24 mouse cellular contexts compared by ENCODE assay signal in genomic region chr2:131635791-131636190, GRCm38 (mm10).
DNase-seq lines count a peak whose midpoint lies in the region; TF ChIP-seq lines count a peak whose summit lies in the region.
"Had no signal": no experiment of that assay in that cellular context is flagged by ENCODE, and none has a peak within 500 bp of the region (broad histone marks: within the 10 kb centered on the region; RNA-seq: fewer than 3 reads in every experiment).

No protein-coding gene starts in this region.

- 70% methylated on average over 2 of the region's 2 CpGs for WGBS in kidney, adult 2 months

- H3K36me3 ChIP-seq in kidney, adult 2 months (ENCODE audit: control insufficient read depth, insufficient read depth, low read length), result no peaks in the 10 kb centered on the region
- H3K36me3 ChIP-seq: embryonic facial prominence, embryonic 12.5 days; embryonic facial prominence, embryonic 15.5 days; heart, embryonic 10.5 days; heart, embryonic 13.5 days had no signal

- H3K4me3 ChIP-seq in kidney, adult 2 months (ENCODE audit: insufficient read depth, low read depth, low read length), result no peak overlapping the region
- H3K4me3 ChIP-seq: embryonic facial prominence, embryonic 12.5 days; embryonic facial prominence, embryonic 15.5 days; gastrocnemius, adult 2 months; heart, embryonic 10.5 days; heart, embryonic 13.5 days had no signal

- TF ChIP-seq CTCF in kidney, adult 2 months (conservative IDR thresholded peaks at IDR 0.05; ENCODE audit: insufficient read depth, insufficient read length, low read depth, low read length), result no peak

- no peak overlapping the region for H3K27ac ChIP-seq in kidney, adult 2 months (ENCODE audit: insufficient read depth, low read depth, low read length)
- H3K27ac ChIP-seq: embryonic facial prominence, embryonic 12.5 days; embryonic facial prominence, embryonic 15.5 days; gastrocnemius, adult 2 months; heart, embryonic 10.5 days; heart, embryonic 13.5 days; hindbrain, embryonic 14.5 days; hindbrain, postnatal 0 days had no signal

- peak; percentile 13 for DNase-seq in adrenal gland, postnatal 10 days
- DNase-seq in adrenal gland, postnatal 4 days (ENCODE audit: low spot score in 2 of 2), result no peak
- peak; percentile 2 for DNase-seq in kidney, adult 2 months
- no peak for DNase-seq in kidney, postnatal 25 days
- peak; percentile 10 for DNase-seq in lung, postnatal 25 days (ENCODE audit: low spot score)
- no peak for DNase-seq in lung, postnatal 14 days
- DNase-seq: adrenal gland, adult 8-10 months; adrenal gland, postnatal 36 days; cerebellum, adult 11 months; cerebellum, adult 2 months; cerebellum, adult 9-11 months; cerebellum, postnatal 25 days; forebrain, postnatal 0 days; gastrocnemius, adult 2 months; gastrocnemius, postnatal 14 days; heart, adult 18-20 months; heart, postnatal 14 days; heart, postnatal 4 days had no signal

- H3K4me1 ChIP-seq in kidney, adult 2 months (ENCODE audit: control insufficient read depth, insufficient read depth, low read length), result no peaks in the 10 kb centered on the region
- H3K4me1 ChIP-seq: embryonic facial prominence, embryonic 12.5 days; embryonic facial prominence, embryonic 15.5 days; heart, embryonic 10.5 days; heart, embryonic 13.5 days had no signal

- H3K27me3 ChIP-seq in kidney, adult 2 months (replicated peaks; ENCODE audit: control insufficient read depth, insufficient read depth, low read length), result no peaks in the 10 kb centered on the region
- H3K27me3 ChIP-seq: embryonic facial prominence, embryonic 12.5 days; embryonic facial prominence, embryonic 15.5 days had no signal

- TF ChIP-seq POLR2A in kidney, adult 2 months (IDR thresholded peaks at IDR 0.05; ENCODE audit: low read depth, low read length), result no peak

Comparison
In these comparisons a context has a peak if more than half of its experiments do, and no peak if none do; other contexts are left out.
1. DNase-seq: peak in adrenal gland, postnatal 10 days (single experiment), kidney, adult 2 months (single experiment) and lung, postnatal 25 days (single experiment); none in adrenal gland, postnatal 4 days (0 of 2), kidney, postnatal 25 days (0 of 2) and lung, postnatal 14 days (single experiment).